Mouse (Mus musculus) stomach, embryonic 14.5 days (tissue): ENCODE measurements around the gene Dpp9. TPM values are rescaled to one million over a fixed set of nuclear protein-coding genes. Genes with fewer than 3 reads are reported as not detected.
A peak's percentile ranks its signal among the peaks of the same experiment; 100 is the strongest.

Source experiments
- ATAC-seq: fragments of 200-750 bp; cut with Nextera tagmentation; 2 replicates; pipeline ENCODE4 v1.8.0; 2017; ENCODE audit warnings: low read depth, moderate TSS enrichment; ENCODE audit not compliant: insufficient number of reproducible peaks, insufficient read depth, low FRiP score
- H3K27ac ChIP-seq: fragments of 300-500 bp; sonication (generic); 2 replicates; pipeline ENCODE4 v1.5.1; 2014; ENCODE audit warnings: mild to moderate bottlenecking, low read length, moderate library complexity, mixed read lengths
- H3K27me3 ChIP-seq: fragments of 300-500 bp; sonication (generic); 2 replicates; pipeline ENCODE4 v1.6.1; 2014; ENCODE audit warnings: low read length, control low read depth, mixed read lengths; ENCODE audit not compliant: control insufficient read depth, insufficient read depth
- H3K36me3 ChIP-seq: fragments of 300-500 bp; sonication (generic); 2 replicates; pipeline ENCODE4 v1.6.1; 2014; ENCODE audit warnings: mild to moderate bottlenecking, control low read depth, low read length, moderate library complexity, mixed read lengths; ENCODE audit not compliant: control insufficient read depth, insufficient read depth
- H3K4me1 ChIP-seq: fragments of 300-500 bp; sonication (generic); 2 replicates; pipeline ENCODE4 v1.6.1; 2014; ENCODE audit warnings: low read length, control low read depth, mixed read lengths; ENCODE audit not compliant: control insufficient read depth, insufficient read depth
- H3K4me2 ChIP-seq: fragments of 300-500 bp; sonication (generic); replicated peaks from 2 replicates; pipeline ENCODE4 v1.6.1; 2014; ENCODE audit warnings: low read depth, low read length, control low read depth
- H3K4me3 ChIP-seq: fragments of 300-500 bp; sonication (generic); 2 replicates; pipeline ENCODE4 v1.5.1; 2014; ENCODE audit warnings: low read depth, low read length, control low read depth
- H3K9ac ChIP-seq: fragments of 300-500 bp; sonication (generic); replicated peaks from 2 replicates; pipeline ENCODE4 v1.6.1; 2014; ENCODE audit warnings: low read depth, mild to moderate bottlenecking, control low read depth, low read length, moderate library complexity, mixed read lengths
- H3K9me3 ChIP-seq: fragments of 300-500 bp; sonication (generic); 2 replicates; pipeline ENCODE4 v1.6.1; 2016; ENCODE audit warnings: low read depth, low read length, control low read depth; ENCODE audit not compliant: control insufficient read depth
- WGBS: fragments of 180-500 bp; shearing (Covaris S2); extraction: QIAGEN DNeasy Blood & Tissue Kit; methylation state at CpG from one replicate; pipeline ENCODE4 v1.1.7; 2014; 5-methylcytosine and 5-hydroxymethylcytosine counted together
- polyA plus RNA-seq: library from polyadenylated mRNA; unstranded; fragments of >200 nt; fragmentation: Nextera tagmentation; extraction: Ambion mirVana; gene quantifications from 2 replicates; pipeline ENCODE4 v1.2.1, GENCODE M21; 2014

The Dpp9 gene
- polyA plus RNA-seq, 1 experiment from 2014 or later = 30.2 TPM

- no peak overlapping the region for H3K9ac ChIP-seq
- no peak for ATAC-seq
- no peak overlapping the region for H3K4me3 ChIP-seq
- H3K4me2 ChIP-seq = no peak overlapping the region
- WGBS = 60% methylated on average over 6 of the region's 6 CpGs
- H3K27ac ChIP-seq = no peak overlapping the region; the same call in 1 of the 2 replicates
- no peaks in the 10 kb centered on the region for H3K4me1 ChIP-seq
- no peaks in the 10 kb centered on the region for H3K27me3 ChIP-seq
- H3K9me3 ChIP-seq = no peaks in the 10 kb centered on the region
- H3K36me3 ChIP-seq = no peaks in the 10 kb centered on the region; the same call in 1 of the 2 replicates
Observed at GRCm38 (mm10) chr17:56169830-56170229, 48.9 kb downstream of the Dpp9 start.

GRCm38 (mm10) chr17:56165671-56166070 lies 53.0 kb downstream of the Dpp9 start:
- H3K4me1 ChIP-seq = peaks cover 16% of the 10 kb centered on the region
- no peaks in the 10 kb centered on the region for H3K27me3 ChIP-seq
- H3K4me2 ChIP-seq = no peak overlapping the region
- H3K27ac ChIP-seq = no peak overlapping the region
- H3K9me3 ChIP-seq = no peaks in the 10 kb centered on the region
- 50% methylated on average over 11 of the region's 11 CpGs for WGBS
- no peak overlapping the region for H3K4me3 ChIP-seq
- no peak overlapping the region for H3K9ac ChIP-seq
- ATAC-seq = no peak
- no peaks in the 10 kb centered on the region for H3K36me3 ChIP-seq

GRCm38 (mm10) chr17:56164510-56164909 lies 54.2 kb downstream of the Dpp9 start:
- H3K36me3 ChIP-seq = no peaks in the 10 kb centered on the region
- peaks cover 16% of the 10 kb centered on the region for H3K4me1 ChIP-seq
- no peak for ATAC-seq
- no peak overlapping the region for H3K4me2 ChIP-seq
- H3K9me3 ChIP-seq = no peaks in the 10 kb centered on the region
- 78% methylated on average over 3 of the region's 3 CpGs for WGBS
- H3K9ac ChIP-seq = no peak overlapping the region
- no peak overlapping the region for H3K4me3 ChIP-seq
- no peak overlapping the region for H3K27ac ChIP-seq
- H3K27me3 ChIP-seq = no peaks in the 10 kb centered on the region

- H3K4me3 ChIP-seq = no peak overlapping the region
- H3K27ac ChIP-seq = no peak overlapping the region
- H3K27me3 ChIP-seq = no peaks in the 10 kb centered on the region
- peak overlapping the region; percentile 73 for H3K4me2 ChIP-seq
- no peaks in the 10 kb centered on the region for H3K9me3 ChIP-seq
- H3K4me1 ChIP-seq = peaks cover 16% of the 10 kb centered on the region
- no peak overlapping the region; the same call in 1 of the 2 replicates for H3K9ac ChIP-seq
- 65% methylated on average over 6 of the region's 6 CpGs for WGBS
- ATAC-seq = no peak
- H3K36me3 ChIP-seq = no peaks in the 10 kb centered on the region
Observed at GRCm38 (mm10) chr17:56163523-56164102, 55.1 kb downstream of the Dpp9 start.

GRCm38 (mm10) chr17:56162231-56162774 lies 56.4 kb downstream of the Dpp9 start, which contains the start of gene Tnfaip8l1:
Tnfaip8l1 (plus strand) TSS chr17:56162477.
- no peaks in the 10 kb centered on the region for H3K36me3 ChIP-seq

GRCm38 (mm10) chr17:56159729-56160128 lies 59.0 kb downstream of the Dpp9 start:
- H3K9ac ChIP-seq = no peak overlapping the region
- no peak overlapping the region for H3K4me3 ChIP-seq
- WGBS = 1% methylated on average over 9 of the region's 9 CpGs
- H3K27me3 ChIP-seq = no peaks in the 10 kb centered on the region
- H3K4me1 ChIP-seq = peaks cover 16% of the 10 kb centered on the region
- H3K4me2 ChIP-seq = no peak overlapping the region
- no peak for ATAC-seq
- H3K27ac ChIP-seq = no peak overlapping the region
- no peaks in the 10 kb centered on the region for H3K9me3 ChIP-seq
- H3K36me3 ChIP-seq = no peaks in the 10 kb centered on the region

More at GRCm38 (mm10) chr17:56162231-56162774, 56.4 kb downstream of the Dpp9 start, which contains the start of gene Tnfaip8l1:
- Histone ChIP-seq H3K27ac (no peak within 1 kb of the TSS), H3K27me3 (no peaks in the 10 kb centered on the region), H3K9ac (peak within 1 kb of the TSS; percentile 30; the same call in 1 of the 2 replicates), H3K4me2 (peak within 1 kb of the TSS; percentile 73), H3K9me3 (no peaks in the 10 kb centered on the region), H3K4me3 (peak within 1 kb of the TSS; percentile 40), H3K4me1 (peaks cover 16% of the 10 kb centered on the region)
- peak; percentile 97 for ATAC-seq
- WGBS = 1% methylated on average over 30 of the region's 30 CpGs

- WGBS = 31% methylated on average over 9 of the region's 9 CpGs
- Histone ChIP-seq H3K9ac (no peak overlapping the region), H3K27ac (no peak overlapping the region), H3K9me3 (no peaks in the 10 kb centered on the region), H3K27me3 (peaks cover 5% of the 10 kb centered on the region), H3K4me3 (no peak overlapping the region), H3K4me1 (0 out of 2 replicates have a peak, but pooled peaks cover 3% of the 10 kb centered on the region), H3K36me3 (no peaks in the 10 kb centered on the region), H3K4me2 (no peak overlapping the region)
- peak; percentile 63; the same call in 1 of the 2 replicates for ATAC-seq
Observed at GRCm38 (mm10) chr17:56153643-56154042, 65.1 kb downstream of the Dpp9 start.

GRCm38 (mm10) chr17:56149897-56150296 lies 68.8 kb downstream of the Dpp9 start:
- 0 out of 2 replicates have a peak, but pooled peaks cover 3% of the 10 kb centered on the region for H3K4me1 ChIP-seq
- no peaks in the 10 kb centered on the region for H3K9me3 ChIP-seq
- H3K27ac ChIP-seq = no peak overlapping the region
- no peak overlapping the region for H3K4me2 ChIP-seq
- H3K27me3 ChIP-seq = peaks cover 15% of the 10 kb centered on the region
- no peak for ATAC-seq
- H3K36me3 ChIP-seq = no peaks in the 10 kb centered on the region
- H3K4me3 ChIP-seq = no peak overlapping the region
- WGBS = 53% methylated on average over 2 of the region's 2 CpGs
- no peak overlapping the region for H3K9ac ChIP-seq
